Mouse (Mus musculus): ENCODE measurements around the gene Cecr2. TPM values are rescaled to one million over a fixed set of nuclear protein-coding genes. Genes with fewer than 3 reads are reported as not detected.

Gene Cecr2
- polyA plus RNA-seq, 1 experiment from 2014 or later, result 3.6 TPM

- H3K9me3 ChIP-seq (replicated peaks; ENCODE audit: low read length), result no peaks in the 10 kb centered on the region
- H3K9ac ChIP-seq (ENCODE audit: low read depth, low read length), result no peak overlapping the region
- DNase-seq (ENCODE audit: low spot score), result no peak
- no peak for TF ChIP-seq CTCF (IDR thresholded peaks at IDR 0.05; ENCODE audit: low read depth)
- ATAC-seq (replicated peaks; ENCODE audit: low FRiP score, low read depth), result no peak
- WGBS, result 83% methylated on average over 5 of the region's 5 CpGs
- no peaks in the 10 kb centered on the region for H3K27me3 ChIP-seq (ENCODE audit: insufficient read depth, low read length)
- H3K4me2 ChIP-seq (ENCODE audit: low read length), result no peak overlapping the region
- no peak overlapping the region for H3K4me3 ChIP-seq (replicated peaks; ENCODE audit: low read depth, low read length)
- H3K4me1 ChIP-seq (replicated peaks; ENCODE audit: insufficient read depth, low read length), result no peaks in the 10 kb centered on the region
- H3K36me3 ChIP-seq (ENCODE audit: insufficient read depth, low read length), result no peaks in the 10 kb centered on the region
- no peak overlapping the region for H3K27ac ChIP-seq
Measured at GRCm38 (mm10) chr6:120686872-120687650, 20.9 kb downstream of the Cecr2 start.

- no peak overlapping the region for H3K9ac ChIP-seq (ENCODE audit: low read depth, low read length)
- no peaks in the 10 kb centered on the region for H3K27me3 ChIP-seq (ENCODE audit: insufficient read depth, low read length)
- H3K4me3 ChIP-seq (replicated peaks; ENCODE audit: low read depth, low read length), result no peak overlapping the region
- H3K4me2 ChIP-seq (ENCODE audit: low read length), result no peak overlapping the region
- 24% methylated on average over 4 of the region's 4 CpGs for WGBS
- no peak overlapping the region for H3K27ac ChIP-seq
- ATAC-seq (replicated peaks; ENCODE audit: low FRiP score, low read depth), result no peak
- H3K9me3 ChIP-seq (replicated peaks; ENCODE audit: low read length), result no peaks in the 10 kb centered on the region
- H3K36me3 ChIP-seq (ENCODE audit: insufficient read depth, low read length), result no peaks in the 10 kb centered on the region
- TF ChIP-seq CTCF (IDR thresholded peaks at IDR 0.05; ENCODE audit: low read depth), result no peak
- no peaks in the 10 kb centered on the region for H3K4me1 ChIP-seq (replicated peaks; ENCODE audit: insufficient read depth, low read length)
- DNase-seq (ENCODE audit: low spot score), result peak; percentile 32
Measured at GRCm38 (mm10) chr6:120700221-120700620, 34.1 kb downstream of the Cecr2 start.

GRCm38 (mm10) chr6:120704376-120704775 is 38.2 kb downstream of the Cecr2 start:
- no peak overlapping the region for H3K4me3 ChIP-seq (replicated peaks; ENCODE audit: low read depth, low read length)
- H3K9ac ChIP-seq (ENCODE audit: low read depth, low read length), result no peak overlapping the region
- H3K27ac ChIP-seq, result no peak overlapping the region
- no peak for TF ChIP-seq CTCF (IDR thresholded peaks at IDR 0.05; ENCODE audit: low read depth)
- DNase-seq (ENCODE audit: low spot score) (no peak), ATAC-seq (replicated peaks; ENCODE audit: low FRiP score, low read depth) (no peak)
- H3K4me1 ChIP-seq (replicated peaks; ENCODE audit: insufficient read depth, low read length), result no peaks in the 10 kb centered on the region
- no peaks in the 10 kb centered on the region for H3K36me3 ChIP-seq (ENCODE audit: insufficient read depth, low read length)
- H3K4me2 ChIP-seq (ENCODE audit: low read length), result no peak overlapping the region
- no peaks in the 10 kb centered on the region for H3K27me3 ChIP-seq (ENCODE audit: insufficient read depth, low read length)
- no peaks in the 10 kb centered on the region for H3K9me3 ChIP-seq (replicated peaks; ENCODE audit: low read length)

DNA sequence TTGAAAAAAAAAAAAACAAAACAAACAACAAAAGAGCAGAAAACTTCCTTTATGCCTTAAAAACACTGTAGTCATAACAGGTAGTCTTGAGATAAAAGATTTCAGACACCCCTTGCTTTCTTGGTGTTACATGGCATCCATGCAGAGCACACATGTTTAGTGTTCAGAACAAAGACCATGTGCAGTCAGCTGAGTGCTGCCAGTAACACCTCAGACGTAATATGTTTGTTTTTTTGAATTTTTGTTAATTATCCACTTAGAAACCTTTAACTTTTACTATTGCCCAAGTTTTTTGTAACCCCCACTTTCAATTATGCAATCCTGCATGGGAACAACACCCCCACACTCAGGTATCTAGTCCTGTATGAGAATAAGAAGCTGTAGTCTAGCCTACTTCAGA is 42.6 kb downstream of the Cecr2 start:
- no peak overlapping the region for H3K9ac ChIP-seq (ENCODE audit: low read depth, low read length)
- TF ChIP-seq CTCF (IDR thresholded peaks at IDR 0.05; ENCODE audit: low read depth), result no peak
- DNase-seq (ENCODE audit: low spot score) (no peak), ATAC-seq (replicated peaks; ENCODE audit: low FRiP score, low read depth) (no peak)
- H3K4me3 ChIP-seq (replicated peaks; ENCODE audit: low read depth, low read length), result no peak overlapping the region
- 59% methylated on average over 1 of the region's 1 CpGs for WGBS
- H3K4me2 ChIP-seq (ENCODE audit: low read length), result no peak overlapping the region
- H3K36me3 ChIP-seq (ENCODE audit: insufficient read depth, low read length), result no peaks in the 10 kb centered on the region
- H3K9me3 ChIP-seq (replicated peaks; ENCODE audit: low read length), result no peaks in the 10 kb centered on the region
- no peaks in the 10 kb centered on the region for H3K4me1 ChIP-seq (replicated peaks; ENCODE audit: insufficient read depth, low read length)
- no peaks in the 10 kb centered on the region for H3K27me3 ChIP-seq (ENCODE audit: insufficient read depth, low read length)
- H3K27ac ChIP-seq, result no peak overlapping the region

- Histone ChIP-seq H3K27me3 (ENCODE audit: insufficient read depth, low read length) (no peaks in the 10 kb centered on the region), H3K9me3 (replicated peaks; ENCODE audit: low read length) (no peaks in the 10 kb centered on the region), H3K4me1 (replicated peaks; ENCODE audit: insufficient read depth, low read length) (no peaks in the 10 kb centered on the region), H3K4me3 (replicated peaks; ENCODE audit: low read depth, low read length) (no peak overlapping the region), H3K9ac (ENCODE audit: low read depth, low read length) (no peak overlapping the region), H3K36me3 (ENCODE audit: insufficient read depth, low read length) (no peaks in the 10 kb centered on the region), H3K27ac (no peak overlapping the region), H3K4me2 (ENCODE audit: low read length) (no peak overlapping the region)
- WGBS, result 83% methylated on average over 3 of the region's 3 CpGs
- no peak for ATAC-seq (replicated peaks; ENCODE audit: low FRiP score, low read depth)
- TF ChIP-seq CTCF (IDR thresholded peaks at IDR 0.05; ENCODE audit: low read depth), result no peak
- no peak for DNase-seq (ENCODE audit: low spot score)
Measured at GRCm38 (mm10) chr6:120714806-120715205, 48.6 kb downstream of the Cecr2 start.

GRCm38 (mm10) chr6:120715227-120715626 is 49.1 kb downstream of the Cecr2 start:
- DNase-seq (ENCODE audit: low spot score) (no peak), ATAC-seq (replicated peaks; ENCODE audit: low FRiP score, low read depth) (no peak)
- Histone ChIP-seq H3K4me2 (ENCODE audit: low read length) (no peak overlapping the region), H3K36me3 (ENCODE audit: insufficient read depth, low read length) (no peaks in the 10 kb centered on the region), H3K4me1 (replicated peaks; ENCODE audit: insufficient read depth, low read length) (no peaks in the 10 kb centered on the region), H3K4me3 (replicated peaks; ENCODE audit: low read depth, low read length) (no peak overlapping the region), H3K27me3 (ENCODE audit: insufficient read depth, low read length) (no peaks in the 10 kb centered on the region), H3K27ac (no peak overlapping the region), H3K9me3 (replicated peaks; ENCODE audit: low read length) (no peaks in the 10 kb centered on the region), H3K9ac (ENCODE audit: low read depth, low read length) (no peak overlapping the region)
- 74% methylated on average over 5 of the region's 5 CpGs for WGBS
- peak; percentile 41 for TF ChIP-seq CTCF (IDR thresholded peaks at IDR 0.05; ENCODE audit: low read depth)

DNA sequence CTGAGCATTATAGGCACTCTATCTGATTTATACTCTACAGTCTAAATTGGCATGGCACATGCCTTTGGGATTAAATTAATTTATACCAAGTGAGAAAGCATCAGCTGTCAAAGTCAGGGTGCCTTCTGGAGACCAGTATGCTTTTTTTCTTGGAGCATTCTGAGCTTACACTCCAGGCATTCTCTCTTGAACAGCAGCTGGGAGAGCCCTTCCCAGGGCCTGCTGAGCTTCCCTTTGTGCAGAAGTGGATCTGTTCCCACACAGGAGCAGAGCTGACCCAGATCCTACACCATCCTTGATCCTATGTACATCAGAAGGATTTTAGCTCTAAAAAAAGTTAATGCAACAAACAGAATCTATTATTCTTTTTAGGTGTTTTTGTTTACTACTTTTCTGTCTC is 49.7 kb downstream of the Cecr2 start:
- DNase-seq (ENCODE audit: low spot score), result no peak
- Histone ChIP-seq H3K9ac (ENCODE audit: low read depth, low read length) (no peak overlapping the region), H3K4me2 (ENCODE audit: low read length) (no peak overlapping the region), H3K36me3 (ENCODE audit: insufficient read depth, low read length) (no peaks in the 10 kb centered on the region), H3K4me1 (replicated peaks; ENCODE audit: insufficient read depth, low read length) (no peaks in the 10 kb centered on the region), H3K9me3 (replicated peaks; ENCODE audit: low read length) (no peaks in the 10 kb centered on the region), H3K27me3 (ENCODE audit: insufficient read depth, low read length) (no peaks in the 10 kb centered on the region), H3K4me3 (replicated peaks; ENCODE audit: low read depth, low read length) (no peak overlapping the region), H3K27ac (no peak overlapping the region)
- no peak for TF ChIP-seq CTCF (IDR thresholded peaks at IDR 0.05; ENCODE audit: low read depth)
- ATAC-seq (replicated peaks; ENCODE audit: low FRiP score, low read depth), result no peak

Data from kidney, postnatal 0 days (tissue).